Mouse (Mus musculus) midbrain, embryonic 13.5 days (tissue): ENCODE data around the gene Rab35. TPM values are rescaled to one million over a fixed set of nuclear protein-coding genes. Genes with fewer than 3 reads are reported as not detected.

Source experiments
- ATAC-seq: fragments of 200-750 bp; cut with Nextera tagmentation; 2 replicates; pipeline ENCODE4 v1.8.0; 2017; ENCODE audit warnings: mild to moderate bottlenecking, moderate TSS enrichment, moderate library complexity
- H3K27ac ChIP-seq: fragments of 300-500 bp; sonication (generic); 2 replicates; pipeline ENCODE4 v1.5.1; 2015; ENCODE audit warnings: inconsistent platforms, mild to moderate bottlenecking, moderate library complexity
- H3K27me3 ChIP-seq: fragments of 300-500 bp; sonication (generic); 2 replicates; pipeline ENCODE4 v1.6.1; 2015; ENCODE audit warnings: mild to moderate bottlenecking, inconsistent platforms
- H3K36me3 ChIP-seq: fragments of 300-500 bp; sonication (generic); 2 replicates; pipeline ENCODE4 v1.6.1; 2015; ENCODE audit warnings: mild to moderate bottlenecking, inconsistent platforms
- H3K4me1 ChIP-seq: fragments of 300-500 bp; sonication (generic); replicated peaks from 2 replicates; pipeline ENCODE4 v1.6.1; 2015; ENCODE audit warnings: inconsistent platforms
- H3K4me2 ChIP-seq: fragments of 300-500 bp; sonication (generic); replicated peaks from 2 replicates; pipeline ENCODE4 v1.6.1; 2015; ENCODE audit warnings: moderate library complexity, mild to moderate bottlenecking, inconsistent platforms
- H3K4me3 ChIP-seq: fragments of 300-500 bp; sonication (generic); replicated peaks from 2 replicates; pipeline ENCODE4 v1.5.1; 2015; ENCODE audit warnings: mild to moderate bottlenecking, inconsistent platforms
- H3K9ac ChIP-seq: fragments of 300-500 bp; sonication (generic); replicated peaks from 2 replicates; pipeline ENCODE4 v1.6.1; 2015; ENCODE audit warnings: mild to moderate bottlenecking, inconsistent platforms
- H3K9me3 ChIP-seq: fragments of 300-500 bp; sonication (generic); 2 replicates; pipeline ENCODE4 v1.6.1; 2016; ENCODE audit warnings: mild to moderate bottlenecking, inconsistent platforms
- WGBS: fragments of 180-500 bp; shearing (Covaris S2); methylation state at CpG from one replicate; pipeline ENCODE4 v1.1.7; 2015; 5-methylcytosine and 5-hydroxymethylcytosine counted together
- microRNA-seq: library from miRNA; unstranded; fragments of <30 nt; microRNA quantifications from one replicate; pipeline ENCODE4, GENCODE M21; 2016
- polyA plus RNA-seq: library from polyadenylated mRNA; unstranded; fragments of >200 nt; fragmentation: Nextera tagmentation; extraction: Ambion mirVana; gene quantifications from 2 replicates; pipeline ENCODE4 v1.2.1, GENCODE M21; 2015

Rab35 gene
- polyA plus RNA-seq, 1 experiment from 2014 or later, result 16.8 TPM

DNA sequence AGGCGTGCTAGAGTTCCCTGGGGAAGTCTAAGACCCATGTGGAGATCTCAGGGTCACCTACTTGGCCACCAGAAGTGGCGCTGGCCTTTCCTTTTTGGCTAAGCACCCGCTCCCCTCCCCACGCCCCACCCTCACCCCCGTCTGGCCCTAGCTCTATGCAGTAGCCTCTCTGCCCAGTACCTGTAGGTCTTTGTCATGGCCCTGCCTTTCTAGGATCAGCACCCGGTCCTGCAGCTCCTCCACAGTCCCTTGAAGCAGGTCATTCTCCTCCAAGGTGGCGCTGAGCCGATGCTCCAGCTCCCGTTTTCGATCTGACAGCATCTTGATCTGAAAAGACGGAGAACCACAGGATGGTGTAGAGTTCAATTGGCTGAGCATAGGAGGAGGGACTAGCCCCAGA is 38.3 kb downstream of the Rab35 start:
- Histone ChIP-seq H3K27ac (no peak overlapping the region), H3K27me3 (no peaks in the 10 kb centered on the region), H3K4me1 (peaks cover 15% of the 10 kb centered on the region), H3K4me2 (no peak overlapping the region), H3K9me3 (no peaks in the 10 kb centered on the region), H3K36me3 (peaks cover 4% of the 10 kb centered on the region), H3K9ac (no peak overlapping the region), H3K4me3 (no peak overlapping the region)
- no peak for ATAC-seq
- WGBS, result 86% methylated on average over 11 of the region's 11 CpGs

- Histone ChIP-seq H3K9ac (no peak overlapping the region), H3K4me1 (peaks cover 15% of the 10 kb centered on the region), H3K27me3 (no peaks in the 10 kb centered on the region), H3K36me3 (peaks cover 4% of the 10 kb centered on the region), H3K4me2 (no peak overlapping the region), H3K27ac (no peak overlapping the region), H3K4me3 (no peak overlapping the region), H3K9me3 (no peaks in the 10 kb centered on the region)
- WGBS, result 75% methylated on average over 2 of the region's 2 CpGs
- ATAC-seq, result no peak
Measured at GRCm38 (mm10) chr5:115670406-115670805, 38.7 kb downstream of the Rab35 start.

- Histone ChIP-seq H3K4me1 (peaks cover 11% of the 10 kb centered on the region), H3K4me2 (no peak overlapping the region), H3K9me3 (no peaks in the 10 kb centered on the region), H3K27ac (no peak overlapping the region), H3K9ac (no peak overlapping the region), H3K4me3 (no peak overlapping the region), H3K27me3 (no peaks in the 10 kb centered on the region), H3K36me3 (peaks cover 4% of the 10 kb centered on the region)
- 71% methylated on average over 8 of the region's 8 CpGs for WGBS
- no peak for ATAC-seq
Measured at GRCm38 (mm10) chr5:115671846-115672245, 40.1 kb downstream of the Rab35 start.

DNA sequence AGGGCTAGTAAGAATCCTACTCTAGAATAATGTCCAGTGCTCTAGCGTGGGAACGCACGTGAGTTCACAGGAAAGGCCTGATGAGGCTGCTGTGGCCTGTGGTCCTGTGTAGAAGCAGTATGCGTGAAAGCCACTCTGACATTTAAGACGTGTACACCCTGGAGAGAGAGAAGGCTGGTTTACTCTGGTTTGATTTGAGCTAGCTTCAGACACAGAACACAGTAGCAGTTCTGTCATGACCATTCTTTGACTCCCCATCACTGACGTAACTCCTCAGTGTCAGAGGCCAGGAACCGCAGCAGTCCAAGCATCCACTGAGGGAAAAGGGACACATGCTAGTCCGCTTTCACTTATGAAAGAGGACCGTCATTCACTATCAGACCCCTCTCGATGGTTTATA is 53.4 kb downstream of the Rab35 start:
- no peak overlapping the region for H3K4me3 ChIP-seq
- H3K27ac ChIP-seq, result no peak overlapping the region
- H3K36me3 ChIP-seq, result no peaks in the 10 kb centered on the region
- ATAC-seq, result no peak
- WGBS, result 80% methylated on average over 10 of the region's 10 CpGs
- H3K9ac ChIP-seq, result no peak overlapping the region
- no peaks in the 10 kb centered on the region for H3K27me3 ChIP-seq
- H3K4me1 ChIP-seq, result peaks cover 16% of the 10 kb centered on the region
- H3K9me3 ChIP-seq, result no peaks in the 10 kb centered on the region
- no peak overlapping the region for H3K4me2 ChIP-seq

GRCm38 (mm10) chr5:115686716-115687115 is 55.0 kb downstream of the Rab35 start:
- Histone ChIP-seq H3K9me3 (no peaks in the 10 kb centered on the region), H3K36me3 (no peaks in the 10 kb centered on the region), H3K27me3 (no peaks in the 10 kb centered on the region), H3K4me1 (peaks cover 16% of the 10 kb centered on the region), H3K4me3 (no peak overlapping the region), H3K4me2 (no peak overlapping the region), H3K9ac (no peak overlapping the region), H3K27ac (no peak overlapping the region)
- ATAC-seq, result no peak
- 27% methylated on average over 7 of the region's 7 CpGs for WGBS

GRCm38 (mm10) chr5:115693271-115693670 is 61.6 kb downstream of the Rab35 start:
- Histone ChIP-seq H3K9ac (no peak overlapping the region), H3K4me2 (no peak overlapping the region), H3K27ac (no peak overlapping the region), H3K4me1 (peaks cover 17% of the 10 kb centered on the region), H3K27me3 (no peaks in the 10 kb centered on the region), H3K36me3 (no peaks in the 10 kb centered on the region), H3K9me3 (no peaks in the 10 kb centered on the region), H3K4me3 (no peak overlapping the region)
- ATAC-seq, result no peak
- whole genome bisulfite sequencing, result 44% methylated on average over 3 of the region's 3 CpGs

DNA sequence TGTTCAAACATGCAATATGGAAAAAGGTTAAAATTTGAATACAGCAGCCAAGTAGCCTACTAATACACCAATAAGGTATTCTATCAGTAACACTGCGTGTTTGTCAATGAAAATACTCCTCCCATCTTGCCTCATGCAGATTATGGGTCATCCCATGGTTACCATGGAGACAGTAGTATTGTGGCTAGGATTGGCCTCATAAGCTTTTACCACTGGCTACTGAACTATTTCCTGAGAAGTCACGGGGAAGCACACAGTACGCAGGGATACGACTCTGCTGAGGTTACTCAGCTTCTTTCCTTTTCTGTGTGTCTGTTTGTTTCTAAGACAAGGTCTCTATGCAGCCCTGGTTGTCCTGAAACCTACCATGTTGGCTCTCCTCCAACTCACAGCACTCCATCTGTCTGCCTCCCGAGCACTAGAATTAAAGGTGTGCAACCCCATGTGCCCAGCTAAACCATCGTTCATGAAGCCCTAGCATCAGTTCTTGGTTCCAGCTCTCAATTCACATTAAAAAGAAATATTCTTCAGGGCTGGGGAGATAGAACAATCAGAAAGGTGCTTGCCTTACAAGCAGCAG is 63.6 kb downstream of the Rab35 start:
- Histone ChIP-seq H3K27ac (no peak overlapping the region; the same call in 1 of the 2 replicates), H3K9me3 (no peaks in the 10 kb centered on the region), H3K36me3 (no peaks in the 10 kb centered on the region), H3K9ac (no peak overlapping the region), H3K4me3 (no peak overlapping the region), H3K4me2 (no peak overlapping the region), H3K4me1 (peaks cover 22% of the 10 kb centered on the region), H3K27me3 (no peaks in the 10 kb centered on the region)
- no peak for ATAC-seq
- WGBS, result 41% methylated on average over 6 of the region's 6 CpGs

GRCm38 (mm10) chr5:115696811-115697210 is 65.1 kb downstream of the Rab35 start:
- Histone ChIP-seq H3K36me3 (no peaks in the 10 kb centered on the region), H3K9ac (no peak overlapping the region), H3K9me3 (no peaks in the 10 kb centered on the region), H3K4me1 (peaks cover 25% of the 10 kb centered on the region), H3K4me3 (no peak overlapping the region), H3K4me2 (no peak overlapping the region), H3K27me3 (no peaks in the 10 kb centered on the region), H3K27ac (no peak overlapping the region)
- ATAC-seq, result no peak
- 78% methylated on average over 5 of the region's 5 CpGs for WGBS

Small RNA genes within 50 kb of the gene (microRNA-seq; reads per million reads assigned to microRNA genes)
- gene Mir7030, result 0.62 reads per million

Other genes starting within 250 kb of the Rab35 start
- gene Msi1, start 202.3 kb upstream of the Rab35 start, polyA plus RNA-seq, result 112 and 133 TPM in 2 replicates
- not detected in 2 replicates for gene Pla2g1b, start 165.6 kb upstream of the Rab35 start, polyA plus RNA-seq
- gene Sirt4, start 147.2 kb upstream of the Rab35 start, polyA plus RNA-seq, result 26.1 and 28.7 TPM in 2 replicates
- 16.2 and 18.3 TPM in 2 replicates for gene Pxn, start 125.2 kb upstream of the Rab35 start, polyA plus RNA-seq
- 905 and 914 TPM in 2 replicates for gene Rplp0, start 72.4 kb upstream of the Rab35 start, polyA plus RNA-seq
- 48.6 and 49.1 TPM in 2 replicates for gene Gcn1l1, start 66.7 kb upstream of the Rab35 start, polyA plus RNA-seq
- gene Bicdl1, start 99.7 kb downstream of the Rab35 start, polyA plus RNA-seq, result 25.7 and 28.7 TPM in 2 replicates
- gene Cit, start 213.4 kb downstream of the Rab35 start, polyA plus RNA-seq, result 19.8 and 21.1 TPM in 2 replicates